Mouse (Mus musculus): ENCODE measurements around the gene Cct7.
"Not testable (repeated sequence)": the region's sequence is repeated elsewhere in the genome, so short reads cannot be mapped to it uniquely, and the experiment has no call there.

Cct7 gene

DNA sequence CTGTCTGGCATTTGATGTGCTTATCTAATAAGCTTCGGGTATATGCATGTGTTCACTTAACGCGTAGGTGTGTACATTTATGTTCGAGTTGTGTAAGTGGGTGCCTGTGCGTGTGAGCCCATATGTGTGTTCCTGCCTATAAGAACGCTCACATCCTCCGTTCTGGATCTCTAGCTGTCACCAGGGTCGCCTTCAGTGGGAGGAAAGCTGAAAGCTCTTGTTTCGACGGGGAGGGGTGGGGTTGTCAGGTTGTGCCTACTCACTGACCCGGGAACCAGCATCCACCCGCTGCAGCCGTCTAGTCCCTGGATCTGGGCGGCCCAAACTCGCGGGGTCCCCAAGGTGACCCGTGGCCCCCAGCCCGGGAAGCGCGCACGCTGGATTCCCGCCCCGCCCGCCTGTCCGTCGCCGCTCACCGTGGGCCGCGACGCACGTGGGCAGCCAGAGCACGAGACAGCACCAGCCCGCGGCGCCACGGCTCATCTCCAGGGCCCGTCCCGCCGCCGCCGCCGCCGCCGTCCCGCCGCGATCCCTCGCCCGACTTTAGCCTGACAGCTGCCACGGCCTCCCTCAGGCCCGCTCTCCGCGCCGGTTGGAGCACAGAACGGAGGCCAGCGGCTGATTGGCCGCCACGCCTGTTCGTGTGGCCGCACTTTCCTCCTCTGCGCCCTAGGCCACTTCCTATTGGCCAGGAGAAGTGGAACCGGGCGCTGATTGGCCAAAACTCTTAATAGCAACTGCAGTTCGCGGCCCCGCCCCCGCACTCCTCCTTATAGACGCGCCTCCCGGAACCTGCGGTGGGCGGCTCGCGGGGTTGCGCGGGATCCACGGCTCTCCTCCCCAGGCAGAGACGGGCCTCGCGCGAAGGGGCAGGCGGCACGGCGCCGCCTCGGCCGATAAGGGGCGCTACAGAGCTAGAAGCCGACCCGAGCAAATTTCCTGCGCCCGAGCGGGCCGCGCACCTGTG, at the start of gene Cct7:
Gene Cct7, plus strand, starts transcription at position 818 of the 967 bp plus-strand sequence.
- peak; percentile 97 to 99 for DNase-seq (ENCODE audit: low spot score in 2 of 2)

GRCm38 (mm10) chr6:85402613-85403012, 48.7 kb upstream of the Cct7 start:
- DNase-seq (ENCODE audit: low spot score in 2 of 2): no peak

DNA sequence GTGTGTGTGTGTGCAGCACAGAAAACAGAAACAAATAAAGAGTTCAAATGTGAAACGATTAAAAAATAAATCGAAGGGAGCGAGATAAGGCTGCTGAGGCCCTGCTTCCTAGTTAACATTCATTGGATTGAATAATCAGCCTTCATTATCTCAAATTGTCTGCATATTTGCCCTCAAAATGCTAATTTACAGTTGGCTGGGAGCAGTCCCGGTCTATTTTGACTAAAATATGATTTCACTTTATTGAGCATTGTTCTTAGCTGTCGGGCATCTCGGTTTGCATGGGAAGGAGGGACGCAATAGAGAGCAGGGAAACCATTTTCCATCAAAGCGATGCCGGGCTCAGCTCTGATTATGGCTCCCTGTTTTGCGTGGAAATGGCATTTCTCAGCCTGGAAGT, 48.3 kb upstream of the Cct7 start:
- DNase-seq (ENCODE audit: low spot score in 2 of 2): no peak

- no peak for DNase-seq (ENCODE audit: low spot score in 2 of 2)
These were observed 42.3 kb upstream of the Cct7 start for GRCm38 (mm10) chr6:85409003-85409402.

- DNase-seq (ENCODE audit: low spot score in 2 of 2): peak in 1 of 2 experiments; percentile 44
These were observed 40.5 kb upstream of the Cct7 start for GRCm38 (mm10) chr6:85410771-85411273.

DNA sequence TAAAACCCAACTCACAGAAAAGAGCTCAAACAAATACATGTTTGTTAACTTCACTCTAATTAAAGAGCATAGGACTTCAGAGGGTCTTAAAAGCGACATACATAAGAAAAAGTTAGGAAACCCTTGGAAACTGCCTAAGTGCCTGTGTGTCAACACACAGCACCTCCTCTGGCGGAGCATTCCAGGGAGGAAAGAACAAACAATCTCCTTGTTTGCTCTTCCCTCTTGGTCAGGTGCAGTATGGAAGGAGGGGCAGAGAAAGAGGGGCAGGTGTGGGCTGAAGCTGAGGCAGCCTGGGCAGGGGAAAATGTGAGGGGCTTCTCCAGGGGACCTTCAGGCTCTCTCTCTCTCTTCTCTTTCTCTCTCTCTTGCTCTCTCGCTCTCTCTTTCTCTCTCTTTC, 35.5 kb upstream of the Cct7 start:
- DNase-seq (ENCODE audit: low spot score in 2 of 2): no peak

GRCm38 (mm10) chr6:85419150-85419549, 32.2 kb upstream of the Cct7 start:
- DNase-seq (ENCODE audit: low spot score in 2 of 2): no peak

GRCm38 (mm10) chr6:85423836-85424379, 27.4 kb upstream of the Cct7 start, which contains the start of gene Noto:
Gene Noto (plus strand): TSS chr6:85423886.
- no peak for DNase-seq (ENCODE audit: low spot score in 2 of 2)

- no peak for DNase-seq (ENCODE audit: low spot score in 2 of 2)
These were observed 20.0 kb upstream of the Cct7 start for GRCm38 (mm10) chr6:85431274-85431841.

- DNase-seq (ENCODE audit: low spot score in 2 of 2): peak; percentile 79 to 92
These were observed 19.4 kb upstream of the Cct7 start, which contains the start of gene Smyd5 for GRCm38 (mm10) chr6:85431842-85432431. Gene Smyd5 (plus strand): TSS chr6:85431989.

- DNase-seq (ENCODE audit: low spot score in 2 of 2): no peak
These were observed 17.4 kb upstream of the Cct7 start for GRCm38 (mm10) chr6:85433865-85434264.

DNA sequence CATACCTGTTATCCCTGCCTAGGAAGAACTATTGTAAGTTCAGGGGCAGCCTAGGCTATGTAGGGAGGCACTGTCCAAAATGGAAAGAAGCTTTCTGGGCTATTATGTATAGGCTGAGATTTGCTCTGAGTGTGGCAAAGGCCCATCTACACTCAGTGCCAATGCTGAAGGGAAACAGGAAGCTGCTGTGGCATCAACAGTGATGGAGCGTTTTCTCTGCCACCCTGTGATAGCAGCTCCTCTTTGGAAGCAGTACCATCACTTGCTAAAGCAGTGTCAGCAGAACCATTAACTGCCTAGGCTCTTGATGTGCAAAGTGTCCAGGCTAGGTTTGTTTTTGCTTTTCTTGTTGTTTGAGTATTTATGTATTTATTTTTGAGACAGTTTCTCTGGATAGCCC, 15.1 kb upstream of the Cct7 start:
- DNase-seq (ENCODE audit: low spot score in 2 of 2): no peak

- DNase-seq (ENCODE audit: low spot score in 2 of 2): no peak
These were observed 14.7 kb upstream of the Cct7 start for GRCm38 (mm10) chr6:85436631-85437030.

GRCm38 (mm10) chr6:85441142-85441541, 10.2 kb upstream of the Cct7 start:
- DNase-seq (ENCODE audit: low spot score in 2 of 2): no peak

DNA sequence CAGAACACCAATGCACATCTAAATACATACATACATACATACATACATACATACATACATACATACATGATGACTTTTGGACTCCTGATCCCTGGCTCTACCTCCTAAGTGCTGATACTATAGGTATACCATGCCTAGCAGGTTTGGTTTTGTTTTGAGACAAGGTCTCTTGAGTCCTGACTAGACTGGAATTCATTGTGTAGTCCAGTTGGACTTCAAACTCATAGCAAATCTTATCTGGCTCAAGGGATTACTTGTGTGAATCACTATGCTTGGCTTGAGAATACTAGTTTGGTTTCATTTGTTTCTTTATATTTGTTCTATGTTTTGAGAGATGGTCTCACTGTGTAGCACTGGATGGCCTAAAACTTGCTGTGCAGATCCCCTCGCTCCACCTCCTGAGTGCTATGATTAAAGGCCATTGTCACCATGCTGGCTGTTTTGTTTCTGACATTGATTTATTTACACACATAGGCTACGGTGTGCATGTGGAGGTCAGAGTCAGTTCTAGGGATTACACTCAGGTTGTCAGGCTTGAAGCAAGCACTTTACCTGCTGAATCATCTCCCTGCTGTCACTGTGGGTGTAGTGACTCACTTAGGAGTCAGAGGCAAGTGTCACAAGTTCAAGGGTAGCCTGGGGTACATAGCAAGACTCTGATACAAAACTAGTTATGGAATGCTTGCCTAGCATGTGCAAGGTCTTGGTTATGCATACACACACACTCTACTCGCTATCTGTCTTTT, 7.7 kb upstream of the Cct7 start:
- no peak for DNase-seq (ENCODE audit: low spot score in 2 of 2)

GRCm38 (mm10) chr6:85444266-85444965, 6.9 kb upstream of the Cct7 start:
- no peak for DNase-seq (ENCODE audit: low spot score in 2 of 2)

DNA sequence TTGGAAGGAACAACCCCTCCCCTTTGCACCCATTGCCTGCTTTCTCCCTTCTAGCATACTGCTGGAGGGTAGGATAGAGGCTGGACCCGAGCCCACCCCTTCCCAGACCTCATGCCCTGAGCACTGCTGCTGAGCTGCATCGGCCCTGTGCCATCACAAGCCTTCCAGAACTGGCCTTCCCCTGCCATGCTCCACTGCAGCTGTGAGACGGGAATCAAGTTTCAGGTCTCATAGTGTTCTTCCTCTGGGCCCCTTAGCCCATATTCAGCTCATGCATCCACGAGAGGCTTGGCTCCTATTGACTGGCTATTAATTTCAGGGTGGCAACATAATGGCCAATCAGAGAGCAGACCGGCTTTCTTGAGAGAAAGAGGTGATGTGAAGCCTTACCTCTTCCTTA, 6.0 kb upstream of the Cct7 start:
- DNase-seq (ENCODE audit: low spot score in 2 of 2): no peak

- DNase-seq (ENCODE audit: low spot score in 2 of 2): no peak
These were observed 4.0 kb upstream of the Cct7 start for GRCm38 (mm10) chr6:85447351-85447750.

- not testable (repeated sequence) for DNase-seq (ENCODE audit: low spot score in 2 of 2)
These were observed 1.2 kb upstream of the Cct7 start for GRCm38 (mm10) chr6:85450140-85450539.

DNA sequence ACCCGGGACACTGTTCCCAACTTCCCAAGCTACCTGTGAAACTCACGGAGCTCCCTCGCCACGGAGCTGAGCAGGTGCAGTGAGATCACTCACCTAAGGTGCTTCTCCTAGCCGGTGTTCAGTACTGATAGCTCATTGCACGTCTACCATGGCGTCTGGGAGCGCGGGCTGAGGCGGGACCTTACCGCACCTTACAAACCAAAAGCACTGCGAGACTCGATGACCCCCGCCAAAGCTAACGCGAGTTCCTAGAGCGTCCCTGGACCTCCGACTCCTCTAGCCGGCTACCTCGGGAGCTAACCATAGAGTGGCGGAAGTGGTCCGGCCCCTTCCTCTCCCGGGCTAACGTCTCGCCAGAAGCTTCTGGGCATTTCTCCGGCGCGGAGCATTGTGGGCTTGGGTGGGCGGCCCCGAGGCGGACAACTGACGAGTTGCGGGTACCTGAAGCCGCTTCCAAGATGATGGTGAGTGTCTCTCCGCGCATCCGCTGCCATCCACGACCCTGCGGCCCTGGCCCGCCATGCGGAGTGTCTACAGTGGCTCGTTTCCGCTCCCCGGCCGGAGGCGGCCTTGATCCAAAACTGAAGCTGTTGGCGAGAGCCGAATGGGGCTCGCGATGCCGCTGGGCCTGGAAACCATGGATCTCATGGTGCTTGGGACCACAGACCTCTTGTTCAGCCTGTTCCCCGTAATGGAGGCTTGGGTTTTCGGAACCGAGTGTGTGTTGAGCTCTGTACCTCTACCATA, 523 bp downstream of the Cct7 start, which contains the start of gene Pradc1:
Gene Pradc1, minus strand, starts transcription at position 307 of the 747 bp plus-strand sequence.
- DNase-seq (ENCODE audit: low spot score in 2 of 2): peak; percentile 92 to 96

All from spleen, postnatal 10 days (tissue).